ENCODE assay signal across 13 mouse cellular contexts in genomic region chr10:92248648-92249047, GRCm38 (mm10).
DNase-seq lines count a peak whose midpoint lies in the region; ATAC-seq and TF ChIP-seq lines count a peak whose summit lies in the region.
"Had no signal": no experiment of that assay in that cellular context is flagged by ENCODE, and none has a peak within 500 bp of the region (broad histone marks: within the 10 kb centered on the region; RNA-seq: fewer than 3 reads in every experiment).

No protein-coding gene starts in this region.

- H3K36me3 ChIP-seq in hindbrain, embryonic 10.5 days: no peaks in the 10 kb centered on the region
- no peaks in the 10 kb centered on the region for H3K36me3 ChIP-seq in hindbrain, embryonic 12.5 days
- no peaks in the 10 kb centered on the region for H3K36me3 ChIP-seq in forebrain, postnatal 0 days (ENCODE audit: insufficient read depth)
- no peaks in the 10 kb centered on the region for H3K36me3 ChIP-seq in midbrain, embryonic 14.5 days (ENCODE audit: control insufficient read depth, insufficient read depth, low read length)
- H3K36me3 ChIP-seq: heart, embryonic 10.5 days; limb, embryonic 10.5 days; lung, embryonic 15.5 days had no signal

- H3K4me1 ChIP-seq in hindbrain, embryonic 10.5 days (replicated peaks): peaks cover 27% of the 10 kb centered on the region
- peaks cover 21% of the 10 kb centered on the region for H3K4me1 ChIP-seq in hindbrain, embryonic 12.5 days
- H3K4me1 ChIP-seq in forebrain, postnatal 0 days (ENCODE audit: insufficient read depth): no peaks in the 10 kb centered on the region
- peaks cover 10% of the 10 kb centered on the region for H3K4me1 ChIP-seq in midbrain, embryonic 14.5 days (ENCODE audit: control insufficient read depth, insufficient read depth, low read length)
- H3K4me1 ChIP-seq: heart, embryonic 10.5 days; lung, embryonic 15.5 days had no signal

- peak; percentile 4 for DNase-seq in hindbrain, embryonic 10.5 days (ENCODE audit: low spot score)
- DNase-seq in embryo, embryonic 11 days: peak; percentile 13
- peak; percentile 38 for DNase-seq in forebrain, postnatal 0 days
- peak; percentile 51 for DNase-seq in midbrain, embryonic 14.5 days
- DNase-seq in urinary bladder, postnatal 36 days (ENCODE audit: low spot score in 2 of 2): no peak
- no peak for DNase-seq in heart, postnatal 10 days
- no peak for DNase-seq in heart, postnatal 4 days

- peak overlapping the region; percentile 72 for H3K27ac ChIP-seq in hindbrain, embryonic 10.5 days
- H3K27ac ChIP-seq in hindbrain, embryonic 12.5 days: no peak overlapping the region
- H3K27ac ChIP-seq in forebrain, postnatal 0 days (ENCODE audit: low read depth, low read length): no peak overlapping the region
- no peak overlapping the region for H3K27ac ChIP-seq in midbrain, embryonic 14.5 days (replicated peaks; ENCODE audit: low read depth, low read length)
- H3K27ac ChIP-seq: heart, embryonic 10.5 days; limb, embryonic 10.5 days; lung, embryonic 15.5 days had no signal

- no peaks in the 10 kb centered on the region for H3K9me3 ChIP-seq in hindbrain, embryonic 10.5 days
- no peaks in the 10 kb centered on the region for H3K9me3 ChIP-seq in hindbrain, embryonic 12.5 days (replicated peaks)
- no peaks in the 10 kb centered on the region for H3K9me3 ChIP-seq in forebrain, postnatal 0 days (ENCODE audit: low read length)
- no peaks in the 10 kb centered on the region for H3K9me3 ChIP-seq in midbrain, embryonic 14.5 days (ENCODE audit: control insufficient read depth, low read length)
- H3K9me3 ChIP-seq: heart, embryonic 10.5 days; limb, embryonic 10.5 days; lung, embryonic 15.5 days had no signal

- H3K27me3 ChIP-seq in hindbrain, embryonic 10.5 days (ENCODE audit: insufficient read depth, poor library complexity, severe bottlenecking): no peaks in the 10 kb centered on the region
- no peaks in the 10 kb centered on the region for H3K27me3 ChIP-seq in hindbrain, embryonic 12.5 days
- H3K27me3 ChIP-seq in forebrain, postnatal 0 days (ENCODE audit: insufficient read depth, low read length): no peaks in the 10 kb centered on the region
- no peaks in the 10 kb centered on the region for H3K27me3 ChIP-seq in midbrain, embryonic 14.5 days (ENCODE audit: control insufficient read depth, insufficient read depth, low read length)
- H3K27me3 ChIP-seq: lung, embryonic 15.5 days had no signal

- H3K4me3 ChIP-seq in hindbrain, embryonic 10.5 days: no peak overlapping the region
- H3K4me3 ChIP-seq in hindbrain, embryonic 12.5 days: no peak overlapping the region
- H3K4me3 ChIP-seq in forebrain, postnatal 0 days (ENCODE audit: low read depth, low read length): no peak overlapping the region
- H3K4me3 ChIP-seq in midbrain, embryonic 14.5 days (replicated peaks; ENCODE audit: low read depth, low read length): no peak overlapping the region
- H3K4me3 ChIP-seq: erythroblast, embryonic 14.5 days; heart, embryonic 10.5 days; limb, embryonic 10.5 days; lung, embryonic 15.5 days had no signal

- intact Hi-C loops in heart, postnatal 10 days (cut with DNase I): no loop called here

- 32% methylated on average over 3 of the region's 3 CpGs for WGBS in hindbrain, embryonic 10.5 days
- WGBS in hindbrain, embryonic 12.5 days: 25% methylated on average over 3 of the region's 3 CpGs
- 18% methylated on average over 3 of the region's 3 CpGs for WGBS in forebrain, postnatal 0 days
- 9% methylated on average over 3 of the region's 3 CpGs for WGBS in midbrain, embryonic 14.5 days

- no peak overlapping the region for H3K9ac ChIP-seq in hindbrain, embryonic 12.5 days
- H3K9ac ChIP-seq in forebrain, postnatal 0 days: no peak overlapping the region
- no peak overlapping the region for H3K9ac ChIP-seq in midbrain, embryonic 14.5 days (replicated peaks; ENCODE audit: low read length)
- H3K9ac ChIP-seq: lung, embryonic 15.5 days had no signal

- no peak for ATAC-seq in hindbrain, embryonic 12.5 days (ENCODE audit: low FRiP score)
- peak; percentile 63; the same call in 1 of the 2 replicates for ATAC-seq in forebrain, postnatal 0 days
- ATAC-seq in midbrain, embryonic 14.5 days (ENCODE audit: low FRiP score, low TSS enrichment): peak; percentile 43; the same call in 1 of the 2 replicates
- ATAC-seq: intestine, postnatal 0 days had no signal

- no peak overlapping the region for H3K4me2 ChIP-seq in hindbrain, embryonic 12.5 days (replicated peaks)
- no peak overlapping the region for H3K4me2 ChIP-seq in forebrain, postnatal 0 days (ENCODE audit: low read depth)
- no peak overlapping the region for H3K4me2 ChIP-seq in midbrain, embryonic 14.5 days (ENCODE audit: low read length)
- H3K4me2 ChIP-seq: lung, embryonic 15.5 days had no signal

- TF ChIP-seq CTCF in forebrain, postnatal 0 days (IDR thresholded peaks at IDR 0.05; ENCODE audit: low read depth): no peak

Comparison
In these comparisons a context has a peak if more than half of its experiments do, and no peak if none do; other contexts are left out.
1. DNase-seq: peak in hindbrain, embryonic 10.5 days (single experiment), embryo, embryonic 11 days (single experiment), forebrain, postnatal 0 days (single experiment) and midbrain, embryonic 14.5 days (single experiment); none in urinary bladder, postnatal 36 days (0 of 2), heart, postnatal 10 days (0 of 2) and heart, postnatal 4 days (single experiment).